Mouse (Mus musculus): ENCODE measurements around the gene Gm9945.

The Gm9945 gene

DNA sequence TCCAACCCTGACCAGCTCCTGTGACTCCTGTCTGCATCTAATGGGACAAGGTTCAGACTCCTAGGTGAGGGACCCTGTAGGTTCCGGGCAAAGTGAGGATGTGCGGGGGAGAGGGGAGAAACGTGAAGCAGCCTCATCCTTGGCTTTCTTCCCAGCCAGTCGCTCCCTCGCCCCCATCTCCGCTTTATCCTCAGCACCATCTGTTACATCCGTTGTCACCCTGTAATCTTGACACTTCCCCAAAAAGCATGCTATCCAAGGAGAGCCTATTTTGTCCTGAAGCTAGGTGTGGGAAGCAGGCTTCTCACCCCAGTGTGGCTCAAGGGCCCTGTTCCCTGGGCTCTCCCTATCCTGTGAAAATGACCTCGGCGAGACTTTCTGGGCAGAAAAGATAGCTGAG, 43.0 kb downstream of the Gm9945 start:
- no peak for DNase-seq (ENCODE audit: low spot score)

DNA sequence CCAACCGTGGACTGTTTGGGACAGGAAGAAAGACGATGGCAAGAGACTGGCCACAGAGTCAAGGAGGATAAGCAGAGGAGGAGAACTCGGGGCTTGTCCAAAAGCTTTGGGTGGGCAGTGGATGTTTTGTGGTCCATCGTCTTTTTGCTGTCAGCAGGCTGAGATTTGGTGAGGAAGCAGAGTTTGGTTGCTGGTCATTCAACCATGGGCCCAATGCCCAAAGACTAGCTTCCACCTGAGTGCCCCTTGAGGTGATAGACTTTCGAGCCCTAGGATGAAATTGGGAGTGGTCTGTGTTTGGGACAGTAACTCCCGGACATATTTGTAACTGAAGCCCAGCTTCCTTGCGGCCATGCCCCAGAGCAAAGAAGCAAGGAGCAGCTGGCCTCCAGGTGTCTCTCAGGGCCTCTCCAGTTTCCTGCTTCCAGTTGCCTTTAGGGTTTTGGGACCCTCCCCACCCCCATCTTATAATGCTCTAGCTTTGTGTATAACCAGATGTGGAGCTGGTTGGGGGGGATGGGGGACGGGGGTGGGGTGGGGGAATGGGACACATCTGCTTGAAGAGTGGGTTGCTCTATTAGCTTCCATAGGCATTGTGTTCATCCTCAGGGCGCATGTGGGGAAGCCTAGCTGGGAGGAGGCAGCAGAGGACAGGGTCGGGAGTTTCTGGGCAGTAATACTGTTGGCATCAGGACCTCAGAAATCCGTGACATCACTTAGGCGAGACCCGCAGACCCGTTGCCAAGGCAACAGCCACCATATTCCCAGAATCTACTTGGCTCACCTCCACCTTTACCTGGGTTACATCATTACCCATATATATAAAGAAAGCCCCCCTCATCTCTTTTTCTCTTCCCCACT, 43.8 kb downstream of the Gm9945 start:
- no peak for DNase-seq (ENCODE audit: low spot score)

DNA sequence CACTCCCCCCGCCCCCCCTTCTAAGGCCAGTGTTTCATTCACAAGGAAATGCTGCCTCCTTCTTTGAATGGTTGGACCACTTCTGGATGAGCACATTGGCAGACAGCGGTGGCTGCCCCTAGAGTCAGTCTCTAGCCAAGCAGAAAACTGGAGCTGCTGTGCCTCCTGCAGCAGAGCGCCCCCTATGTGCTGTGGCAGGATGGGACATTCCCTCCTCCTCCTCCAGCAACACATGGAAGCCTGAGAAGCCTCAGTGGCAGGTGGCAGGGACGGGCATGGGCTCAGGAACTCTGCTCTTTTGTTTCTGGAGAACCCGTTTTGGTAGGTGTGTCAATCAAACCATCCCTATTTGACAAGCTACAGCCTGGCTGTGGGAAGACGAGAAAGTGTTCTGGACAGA, 44.9 kb downstream of the Gm9945 start:
- DNase-seq (ENCODE audit: low spot score): no peak

DNA sequence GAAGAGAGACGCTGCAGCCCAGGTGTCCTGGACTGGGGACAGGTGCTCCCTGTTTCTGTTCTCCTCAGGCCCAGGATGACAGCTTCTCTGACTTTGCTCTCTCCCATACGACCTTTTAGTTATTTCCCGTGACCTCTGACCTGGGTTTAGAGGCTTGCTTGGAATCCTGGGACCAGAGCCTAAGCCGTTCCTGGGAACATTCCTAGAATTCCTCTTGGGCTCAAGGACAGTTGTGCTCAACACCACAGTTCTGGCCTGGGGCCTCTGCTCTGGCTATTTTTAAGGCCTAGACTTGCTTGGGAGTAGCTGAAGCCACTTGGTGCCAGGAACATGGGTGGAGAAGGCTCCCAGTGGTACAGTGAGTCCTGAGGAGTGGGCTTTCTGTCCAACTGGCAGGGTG, 45.5 kb downstream of the Gm9945 start:
- no peak for DNase-seq (ENCODE audit: low spot score)

DNA sequence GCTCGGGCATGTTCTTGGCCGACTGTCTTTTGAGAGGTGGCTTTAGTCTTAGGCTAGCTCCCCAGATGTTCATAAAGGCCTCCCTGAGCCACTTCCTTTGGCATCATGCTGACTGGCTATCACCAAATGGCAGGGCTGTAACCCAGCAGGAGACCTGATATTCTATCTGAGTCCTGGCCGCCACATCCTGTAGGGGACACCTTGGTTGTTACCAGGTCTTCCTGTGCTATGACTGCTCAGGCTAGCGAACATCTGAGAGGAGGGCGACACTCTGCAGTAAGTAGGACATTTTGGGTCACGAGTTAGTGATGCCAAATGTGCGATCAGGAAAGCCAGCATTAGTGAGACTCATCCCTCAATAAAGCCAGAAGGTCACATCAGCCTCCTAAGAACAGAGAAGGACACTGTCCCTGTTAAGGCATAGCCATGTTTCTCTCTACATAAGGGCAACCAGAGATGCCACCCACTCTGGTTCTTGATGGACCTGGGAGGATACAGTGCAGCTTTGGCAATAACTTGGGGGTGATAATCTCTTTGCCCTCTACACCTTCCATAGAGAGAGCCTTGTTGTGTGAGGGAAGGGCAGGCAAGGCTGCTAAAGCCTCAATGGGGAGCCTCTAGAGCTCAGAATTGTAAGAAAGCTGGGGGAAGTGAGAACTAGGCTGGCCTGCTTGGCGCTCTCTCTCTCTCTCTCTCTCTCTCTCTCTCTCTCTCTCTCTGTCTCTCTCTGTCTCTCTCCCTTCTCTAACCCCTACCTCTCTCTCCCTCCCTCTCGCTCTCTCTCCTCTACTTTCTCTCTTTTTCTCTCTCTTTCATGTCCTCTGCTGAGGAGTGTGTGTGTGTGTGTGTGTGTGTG, 48.7 kb downstream of the Gm9945 start:
- no peak for DNase-seq (ENCODE audit: low spot score)

DNA sequence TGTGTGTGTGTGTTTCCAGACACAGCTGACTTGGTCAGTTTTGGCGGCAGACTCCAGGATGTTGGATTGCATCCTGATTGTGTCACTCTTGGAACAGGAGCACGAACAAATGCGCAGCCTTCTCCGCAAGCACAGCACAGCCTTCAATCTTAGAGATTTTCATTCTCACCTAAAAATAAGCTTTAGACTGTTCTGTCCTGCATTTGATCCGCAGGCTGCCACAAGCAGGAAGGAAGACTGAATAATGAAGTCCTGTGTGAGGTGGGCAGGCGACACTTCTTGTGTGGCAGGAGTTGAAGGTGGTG, 49.2 kb downstream of the Gm9945 start:
- no peak for DNase-seq (ENCODE audit: low spot score)

DNA sequence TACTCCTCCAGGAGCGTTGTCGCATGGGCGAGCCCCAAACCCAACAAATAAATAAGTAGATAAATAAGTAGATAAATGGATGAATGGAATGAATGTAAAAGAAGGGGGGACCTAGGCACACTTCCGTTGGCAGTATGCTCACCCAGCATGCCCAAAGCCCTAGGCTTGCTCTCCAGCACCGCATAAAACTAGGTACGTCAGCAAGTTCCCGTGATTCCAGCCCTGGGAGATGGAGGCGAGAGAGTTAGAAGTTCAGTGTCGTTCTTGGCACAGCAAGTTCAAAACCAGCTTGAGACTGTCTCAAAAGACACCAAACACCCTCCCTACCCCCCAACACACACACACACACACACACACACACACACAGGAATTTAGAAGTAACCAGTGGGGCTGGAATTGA, 50.0 kb downstream of the Gm9945 start:
- DNase-seq (ENCODE audit: low spot score): no peak
